Mouse (Mus musculus) left cerebral cortex, adult 9 months (tissue): Measurements from ENCODE around the gene Mat2a.

Experiments used
- DNase-seq, 2 experiments: peaks; one replicate each; pipeline ENCODE4 v3.0.0; 2022; ENCODE audit warnings: low spot score in 2 of 2

The Mat2a gene

DNA sequence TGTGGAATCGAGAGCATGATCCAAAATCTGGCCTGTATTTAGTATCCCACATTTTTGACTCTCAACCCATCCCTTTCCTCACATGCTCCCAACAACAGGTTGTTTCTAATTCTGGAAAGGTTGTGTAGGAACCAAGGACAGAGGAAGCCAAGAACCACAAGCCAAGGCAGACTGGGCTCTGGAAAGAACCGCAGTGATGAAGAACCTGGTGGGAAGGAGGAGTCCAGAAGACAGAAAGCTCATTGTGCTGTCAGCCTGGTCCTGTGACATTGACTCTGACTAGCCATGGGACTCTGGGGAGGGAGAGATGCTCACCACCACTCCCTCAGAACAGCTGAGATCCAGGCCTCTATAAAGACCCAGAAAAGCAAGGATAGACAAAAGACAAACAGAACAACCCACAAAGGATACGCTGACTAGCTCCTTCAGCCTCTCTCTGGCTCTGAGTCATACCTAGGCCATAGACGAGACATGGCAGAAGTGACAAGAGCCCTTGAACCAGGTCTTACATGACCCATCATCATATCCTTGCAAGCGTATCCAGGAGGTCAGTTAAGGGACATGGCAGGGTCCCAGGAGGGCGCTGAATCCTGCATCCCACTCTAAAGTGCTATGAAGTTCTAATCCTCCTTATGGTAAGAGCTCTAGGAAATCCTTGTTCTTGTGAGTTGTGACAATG is 56.1 kb downstream of the Mat2a start:
- no peak for DNase-seq
